Mouse (Mus musculus) large intestine, adult 2 months (tissue): ENCODE data around the gene 1700017N19Rik. TPM values are rescaled to one million over a fixed set of nuclear protein-coding genes. Genes with fewer than 3 reads are reported as not detected.
"Not testable (repeated sequence)": the region's sequence is repeated elsewhere in the genome, so short reads cannot be mapped to it uniquely, and the experiment has no call there.

Experiments
- DNase-seq: peaks from one replicate; pipeline ENCODE4 v3.0.0-alpha.2; 2012; ENCODE audit warnings: low read depth, low spot score
- WGBS: fragments of 180-500 bp; shearing (Covaris S2); methylation state at CpG from one replicate; pipeline ENCODE4 v1.1.7; 2018; 5-methylcytosine and 5-hydroxymethylcytosine counted together
- polyA plus RNA-seq: library from polyadenylated mRNA; depleted of rRNA; stranded (reverse); fragments of >200 nt; gene quantifications from 2 replicates; pipeline ENCODE4 v1.2.3, GENCODE M21; 2012; rRNA removed

The 1700017N19Rik gene
- not detected in 2 replicates for polyA plus RNA-seq

- 55% methylated on average over 1 of the region's 1 CpGs for WGBS
Measured at GRCm38 (mm10) chr10:100590323-100590722, at the start of gene 1700017N19Rik, which contains the start of gene 4930430F08Rik. 1700017N19Rik (plus strand) TSS chr10:100590484. 4930430F08Rik (minus strand) TSS chr10:100590423.

GRCm38 (mm10) chr10:100556566-100557175 lies 33.6 kb upstream of the 1700017N19Rik start:
- 88% methylated on average over 3 of the region's 3 CpGs for WGBS
- no peak for DNase-seq

More at GRCm38 (mm10) chr10:100590323-100590722, at the start of gene 1700017N19Rik, which contains the start of gene 4930430F08Rik:
- DNase-seq: no peak

- DNase-seq: not testable (repeated sequence)
- WGBS: 98% methylated on average over 3 of the region's 3 CpGs
Measured at GRCm38 (mm10) chr10:100560194-100560883, 29.9 kb upstream of the 1700017N19Rik start.

- WGBS: 86% methylated on average over 3 of the region's 3 CpGs
- no peak for DNase-seq
Measured at GRCm38 (mm10) chr10:100564112-100564511, 26.2 kb upstream of the 1700017N19Rik start.

GRCm38 (mm10) chr10:100571707-100572106 lies 18.6 kb upstream of the 1700017N19Rik start:
- no peak for DNase-seq
- 86% methylated on average over 3 of the region's 3 CpGs for WGBS

- no peak for DNase-seq
- 93% methylated on average over 7 of the region's 7 CpGs for WGBS
Measured at GRCm38 (mm10) chr10:100574505-100575149, 15.7 kb upstream of the 1700017N19Rik start.

- no peak for DNase-seq
- 90% methylated on average over 7 of the region's 7 CpGs for WGBS
Measured at GRCm38 (mm10) chr10:100575294-100575693, 15.0 kb upstream of the 1700017N19Rik start.

- DNase-seq: no peak
- 60% methylated on average over 3 of the region's 3 CpGs for WGBS
Measured at GRCm38 (mm10) chr10:100584178-100584577, 6.1 kb upstream of the 1700017N19Rik start.

- WGBS: 34% methylated on average over 7 of the region's 7 CpGs
- DNase-seq: no peak
Measured at GRCm38 (mm10) chr10:100588524-100588923, 1.8 kb upstream of the 1700017N19Rik start.

- peak; percentile 67 for DNase-seq
- under 1% methylated on average over 31 of the region's 31 CpGs for WGBS
Measured at GRCm38 (mm10) chr10:100588932-100589388, 1.3 kb upstream of the 1700017N19Rik start.

- no peak for DNase-seq
- 78% methylated on average over 3 of the region's 3 CpGs for WGBS
Measured at GRCm38 (mm10) chr10:100598339-100598738, 8.1 kb downstream of the 1700017N19Rik start.

- no peak for DNase-seq
- WGBS: 87% methylated on average over 9 of the region's 9 CpGs
Measured at GRCm38 (mm10) chr10:100603511-100603910, 13.2 kb downstream of the 1700017N19Rik start.

GRCm38 (mm10) chr10:100604254-100604653 lies 14.0 kb downstream of the 1700017N19Rik start:
- DNase-seq: no peak
- WGBS: 38% methylated on average over 2 of the region's 2 CpGs

GRCm38 (mm10) chr10:100617233-100617903 lies 27.1 kb downstream of the 1700017N19Rik start:
- WGBS: 76% methylated on average over 6 of the region's 6 CpGs
- DNase-seq: no peak

GRCm38 (mm10) chr10:100619474-100619873 lies 29.2 kb downstream of the 1700017N19Rik start:
- no peak for DNase-seq
- 70% methylated on average over 7 of the region's 7 CpGs for WGBS

- no peak for DNase-seq
- 90% methylated on average over 12 of the region's 12 CpGs for WGBS
Measured at GRCm38 (mm10) chr10:100620040-100620439, 29.8 kb downstream of the 1700017N19Rik start.

- no peak for DNase-seq
- 69% methylated on average over 3 of the region's 3 CpGs for WGBS
Measured at GRCm38 (mm10) chr10:100622494-100622893, 32.2 kb downstream of the 1700017N19Rik start.

GRCm38 (mm10) chr10:100629762-100630438 lies 39.6 kb downstream of the 1700017N19Rik start:
- no peak for DNase-seq
- 20% methylated on average over 20 of the region's 20 CpGs for WGBS

GRCm38 (mm10) chr10:100642887-100643286 lies 52.6 kb downstream of the 1700017N19Rik start:
- WGBS: 71% methylated on average over 3 of the region's 3 CpGs

More at GRCm38 (mm10) chr10:100642887-100643286, 52.6 kb downstream of the 1700017N19Rik start:
- DNase-seq: no peak
